Mouse (Mus musculus) gastrocnemius, adult 18-20 months (tissue): ENCODE data around the gene Saa1. TPM values are rescaled to one million over a fixed set of nuclear protein-coding genes. Genes with fewer than 3 reads are reported as not detected.
A peak's percentile ranks its signal among the peaks of the same experiment; 100 is the strongest.
"Not testable (repeated sequence)": the region's sequence is repeated elsewhere in the genome, so short reads cannot be mapped to it uniquely, and the experiment has no call there.

ENCODE experiments used
- DNase-seq: peaks from one replicate; pipeline ENCODE4 v3.0.0; 2021; ENCODE audit warnings: low spot score
- long read RNA-seq, 2 experiments: library from polyadenylated mRNA; stranded (forward); transcript quantifications; one replicate each; pipeline ENCODE4 v2.0.0; 2021
- total RNA-seq, 2 experiments: library from RNA; stranded (reverse); gene quantifications; 2 replicates each; pipeline ENCODE4 v1.2.3; 2021

Gene Saa1
- total RNA-seq: not detected
- long read RNA-seq, experiment 1: 0 reads
- long read RNA-seq, experiment 2: 0 reads

DNA sequence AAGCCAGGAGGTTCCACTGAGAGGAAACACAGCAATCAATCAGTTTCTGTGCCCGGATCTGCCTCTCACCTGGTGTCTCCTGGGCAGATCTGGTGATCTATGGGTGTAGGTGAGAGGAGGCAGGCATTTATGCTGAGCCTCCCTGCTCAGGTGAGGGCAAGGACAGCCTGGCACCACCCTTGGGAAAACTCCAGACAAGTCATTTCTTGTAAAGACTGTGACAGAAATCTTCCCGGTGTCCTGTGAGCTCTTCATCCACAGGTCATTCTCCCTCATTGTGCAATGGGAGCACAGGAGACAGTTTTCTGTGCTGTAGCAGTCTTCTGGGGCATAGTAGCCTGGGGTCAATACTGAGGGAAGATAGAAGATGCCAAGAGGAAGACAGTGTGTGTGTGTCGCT lies at the start of gene Saa1:
Gene Saa1, minus strand, starts transcription at position 101 of the 400 bp plus-strand sequence.
- DNase-seq: not testable (repeated sequence)

DNA sequence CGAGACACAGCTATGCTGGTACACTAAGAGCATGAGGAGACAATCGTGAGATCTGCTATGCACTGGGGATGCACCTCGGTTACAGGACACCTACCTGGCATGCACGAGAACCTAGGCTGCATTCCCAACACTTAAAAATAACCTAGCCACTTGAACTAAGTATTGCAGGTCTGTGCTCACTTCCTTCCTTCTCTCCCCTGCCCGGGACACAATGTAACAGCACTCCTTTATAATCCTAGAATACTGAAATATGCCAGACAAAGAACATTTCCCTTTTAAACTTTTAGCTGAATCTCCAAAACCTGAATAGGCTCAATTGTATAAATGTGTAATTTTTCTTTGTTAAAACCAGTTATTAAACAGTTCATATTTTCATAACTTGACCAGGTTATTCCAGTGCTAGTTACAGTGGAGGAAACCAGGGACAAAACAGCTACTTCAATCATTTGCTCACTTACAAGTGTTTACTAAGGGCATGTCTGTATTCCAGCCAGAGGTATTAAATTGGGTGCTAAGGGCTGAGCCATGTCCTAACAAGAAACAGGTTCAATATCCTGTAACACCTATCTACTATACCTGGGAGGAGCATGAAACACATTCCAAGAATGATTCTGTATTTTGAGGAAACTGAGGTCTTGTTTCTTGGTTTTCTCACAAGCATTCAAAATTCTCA lies 46.5 kb upstream of the Saa1 start:
- DNase-seq: no peak

DNA sequence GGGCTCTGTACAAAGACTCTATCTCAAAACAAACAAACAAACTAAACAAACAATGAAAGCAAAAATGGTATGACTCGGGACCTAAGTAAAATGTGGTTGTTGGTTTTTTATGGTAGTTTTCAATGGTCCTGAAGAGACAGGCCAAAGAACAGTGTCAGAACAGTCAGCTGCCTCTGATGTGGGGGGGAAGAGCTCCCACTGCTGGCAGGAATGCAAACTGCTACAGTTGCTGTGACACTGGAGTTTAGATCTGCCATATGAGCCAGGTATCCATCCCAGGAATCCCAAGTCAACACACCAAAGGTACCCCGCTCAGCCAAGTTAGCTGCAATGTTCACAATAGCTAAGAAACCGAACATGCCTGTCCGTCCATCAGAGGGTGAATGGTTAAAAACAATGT lies 27.9 kb upstream of the Saa1 start:
- DNase-seq: peak; percentile 46

DNA sequence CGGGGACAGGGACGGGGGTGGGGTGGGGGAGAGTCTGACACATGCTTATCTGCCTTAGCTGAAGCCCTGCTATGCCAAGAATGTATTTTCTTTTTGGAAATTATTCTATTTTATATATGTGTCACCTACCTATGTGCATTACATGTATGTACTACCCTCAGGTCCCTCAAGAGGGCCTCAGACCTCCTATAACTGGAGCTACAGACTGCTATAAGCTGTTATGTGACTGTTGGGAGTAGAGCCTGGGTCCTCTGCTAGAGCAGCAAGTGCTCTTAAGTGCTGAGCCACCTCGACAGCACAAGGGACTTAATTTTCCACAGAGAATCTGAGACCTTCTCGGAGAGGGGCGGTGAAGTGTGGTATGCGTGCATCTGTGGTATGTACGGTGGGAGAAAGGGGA lies 25.7 kb upstream of the Saa1 start:
- no peak for DNase-seq

DNA sequence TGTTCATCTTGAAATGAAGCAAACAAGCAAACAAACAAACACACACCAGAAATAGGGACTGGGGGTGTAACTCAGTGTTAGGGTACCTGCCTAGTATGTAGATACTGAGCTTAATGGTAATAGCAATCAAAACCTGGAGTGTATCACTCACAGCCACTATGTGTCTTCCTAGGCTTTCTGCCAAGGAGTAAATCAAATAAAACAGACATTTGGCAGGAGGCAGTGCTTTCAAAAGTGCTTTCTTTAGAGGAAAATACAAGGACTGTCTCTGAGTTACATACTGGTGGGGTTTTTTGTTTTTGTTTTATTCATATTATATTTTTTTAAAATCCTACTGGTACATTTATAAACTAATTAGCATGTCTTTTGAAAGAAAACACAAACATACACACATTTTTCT lies 24.6 kb upstream of the Saa1 start:
- no peak for DNase-seq

DNA sequence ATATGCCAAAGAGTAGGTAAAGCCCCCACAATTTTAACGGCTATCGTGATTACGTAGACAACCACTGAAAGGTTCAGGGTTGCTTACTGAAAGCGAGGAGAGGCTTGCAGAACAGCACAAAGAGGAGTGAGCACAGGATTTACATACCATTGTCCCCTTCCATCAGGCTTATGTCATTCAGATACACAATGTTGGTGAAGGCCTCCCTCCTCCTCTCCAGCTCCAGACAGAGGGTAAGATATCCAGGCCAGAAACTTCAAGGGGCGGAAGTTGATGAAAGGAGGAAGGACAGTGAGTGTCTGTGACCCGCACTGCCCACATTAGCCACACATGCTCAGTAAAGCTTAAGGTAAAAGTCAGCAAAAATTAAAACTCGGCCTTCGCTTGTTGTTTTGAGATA lies 21.9 kb upstream of the Saa1 start:
- DNase-seq: no peak

DNA sequence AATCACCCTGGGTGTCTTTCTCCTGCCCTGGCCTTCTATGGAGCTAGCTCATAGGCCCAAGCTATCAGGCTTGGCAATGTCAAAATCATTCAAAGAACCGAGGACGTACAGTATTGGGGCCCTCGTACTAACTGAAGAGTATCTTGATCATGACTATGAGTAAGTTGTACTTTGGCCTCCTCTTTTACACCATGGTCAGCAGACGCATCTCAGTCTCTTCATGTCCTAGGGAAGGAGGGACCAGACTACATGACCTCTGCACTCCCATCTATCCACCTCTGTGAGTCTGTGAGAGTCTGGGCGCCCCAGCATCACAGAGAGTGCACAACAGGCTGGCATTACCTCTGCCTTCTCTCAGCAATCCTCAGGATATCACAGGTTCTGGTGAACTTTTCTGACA lies 19.8 kb upstream of the Saa1 start:
- no peak for DNase-seq

DNA sequence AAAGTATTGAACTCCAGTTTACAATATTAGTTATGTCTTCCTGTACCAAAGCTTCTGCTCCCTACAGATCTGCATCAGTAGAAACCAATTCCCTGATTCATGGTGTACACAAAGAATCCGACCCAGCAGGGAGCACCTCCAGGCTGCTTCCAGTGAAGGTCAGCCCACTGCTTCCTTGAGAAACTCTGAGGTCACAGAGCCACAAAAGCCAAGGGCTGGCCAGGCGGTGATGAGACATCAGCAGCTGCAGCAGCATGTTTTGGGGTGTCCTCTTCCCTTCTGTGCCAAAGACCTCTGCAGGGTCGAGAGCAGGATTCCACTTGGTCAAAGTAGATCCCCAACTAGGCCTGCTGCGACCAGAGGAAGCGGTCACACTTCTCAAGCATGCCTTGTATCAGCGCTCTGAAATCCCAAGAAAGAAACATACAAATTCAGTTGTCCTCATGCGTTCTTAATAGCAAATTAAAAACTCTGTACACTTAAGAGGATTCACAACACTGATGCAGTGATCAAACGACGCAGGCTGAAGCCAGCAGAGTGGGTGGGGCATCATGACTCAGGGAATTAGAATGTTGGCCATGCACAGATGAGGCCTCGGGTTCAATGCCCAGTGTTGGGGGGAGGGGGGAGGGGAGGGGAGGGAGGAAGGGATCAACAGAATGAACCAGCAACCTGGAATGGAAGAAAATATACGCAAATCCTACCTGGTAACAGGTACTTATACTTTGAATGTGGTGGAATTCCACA lies 18.4 kb upstream of the Saa1 start:
- DNase-seq: no peak

DNA sequence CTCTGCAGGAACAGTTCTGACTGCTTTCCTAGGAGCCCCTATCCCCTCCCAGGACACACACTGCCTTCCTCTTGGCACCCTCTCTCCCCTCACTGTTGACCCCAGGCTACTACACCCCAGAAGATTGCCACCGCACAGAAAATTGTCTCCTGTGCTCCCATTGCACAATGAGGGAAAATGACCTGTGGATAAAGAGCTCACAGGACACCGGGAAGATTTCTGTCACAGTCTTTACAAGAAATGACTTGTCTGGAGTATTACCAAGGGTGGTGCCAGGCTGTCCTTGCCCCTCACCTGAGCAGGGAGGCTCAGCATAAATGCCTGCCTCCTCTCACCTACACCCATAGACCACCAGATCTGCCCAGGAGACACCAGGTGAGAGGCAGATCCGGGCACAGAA lies 8.7 kb upstream of the Saa1 start, which contains the start of gene Saa2:
Gene Saa2, plus strand, starts transcription at position 301 of the 400 bp plus-strand sequence.
- DNase-seq: no peak

DNA sequence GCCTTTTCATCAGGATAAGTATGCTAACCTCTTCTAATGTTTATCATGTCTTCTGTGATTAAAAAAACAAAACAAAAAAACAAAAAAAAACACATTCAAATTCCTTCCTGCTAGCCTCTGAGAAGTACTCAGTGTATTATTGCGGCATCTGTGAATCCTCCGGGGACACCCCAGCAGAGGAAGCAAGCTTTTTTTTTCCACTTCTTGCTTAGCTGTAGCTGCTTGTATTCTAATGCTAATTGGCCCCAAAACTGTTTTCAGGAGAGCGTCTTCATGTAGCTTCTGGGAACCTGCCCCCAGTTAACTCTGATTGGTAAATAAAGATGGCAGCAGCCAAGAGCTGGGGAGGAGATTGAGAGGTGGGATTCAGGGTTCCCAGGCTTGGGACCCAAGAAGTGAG lies 5.7 kb upstream of the Saa1 start:
- peak; percentile 50 for DNase-seq

DNA sequence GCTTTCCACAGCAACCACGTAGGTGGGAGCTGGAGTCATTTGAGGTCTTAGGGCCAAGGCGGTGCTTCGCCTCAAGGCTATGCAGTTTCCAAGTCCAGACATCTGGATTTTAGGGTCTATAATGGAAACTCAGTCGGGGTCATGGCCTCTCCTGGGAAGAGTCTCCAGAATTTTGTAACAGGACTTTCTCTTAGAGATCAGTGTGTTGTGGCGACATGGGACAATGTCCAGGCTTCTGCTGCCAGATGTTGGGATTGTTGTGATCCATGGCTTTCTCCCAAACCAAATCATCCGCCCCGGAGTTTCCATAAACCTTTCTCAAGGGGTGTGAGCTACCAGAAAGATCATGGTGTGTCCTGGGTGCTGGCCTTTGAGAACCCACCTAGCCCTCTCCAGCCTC lies 3.6 kb upstream of the Saa1 start:
- peak; percentile 63 for DNase-seq

DNA sequence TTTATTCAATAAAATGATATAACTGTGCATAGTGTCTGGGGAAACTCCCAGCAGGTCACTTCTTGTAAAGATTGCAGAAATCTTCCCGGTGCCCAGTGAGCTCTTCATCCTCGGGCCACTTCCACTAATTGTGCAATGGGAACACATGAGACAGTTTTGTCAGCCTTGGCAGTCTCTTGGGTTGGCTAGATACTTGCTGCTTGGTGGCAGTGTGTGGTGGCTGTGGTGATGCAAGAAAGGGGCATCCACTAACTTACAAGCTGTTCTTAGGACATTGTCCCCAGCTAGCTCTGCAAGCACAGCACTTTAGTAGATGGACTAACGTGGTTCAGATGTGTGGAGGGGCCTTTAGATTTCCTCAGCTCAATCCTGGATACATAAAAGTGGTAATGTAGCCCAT lies 3.0 kb upstream of the Saa1 start:
- DNase-seq: peak; percentile 18

DNA sequence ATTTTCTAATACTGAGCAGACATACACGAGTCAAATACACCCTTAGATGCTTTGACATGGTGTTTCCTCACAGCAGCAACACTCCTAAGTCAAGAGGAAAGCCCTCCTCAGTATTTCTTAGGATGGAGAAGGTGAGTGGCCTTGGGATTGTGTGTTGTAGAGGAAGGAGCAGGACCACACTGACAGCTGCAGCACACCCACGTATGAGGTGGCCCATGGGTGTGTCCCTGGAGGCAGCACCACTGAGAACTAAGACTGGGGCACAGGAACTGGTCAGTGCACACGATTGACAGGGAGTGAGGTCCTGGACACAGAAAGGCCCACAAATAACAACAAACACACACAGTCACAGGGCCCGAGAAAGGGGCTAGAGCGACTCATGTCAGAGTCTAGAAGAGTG lies 2.7 kb downstream of the Saa1 start:
- DNase-seq: not testable (repeated sequence)

DNA sequence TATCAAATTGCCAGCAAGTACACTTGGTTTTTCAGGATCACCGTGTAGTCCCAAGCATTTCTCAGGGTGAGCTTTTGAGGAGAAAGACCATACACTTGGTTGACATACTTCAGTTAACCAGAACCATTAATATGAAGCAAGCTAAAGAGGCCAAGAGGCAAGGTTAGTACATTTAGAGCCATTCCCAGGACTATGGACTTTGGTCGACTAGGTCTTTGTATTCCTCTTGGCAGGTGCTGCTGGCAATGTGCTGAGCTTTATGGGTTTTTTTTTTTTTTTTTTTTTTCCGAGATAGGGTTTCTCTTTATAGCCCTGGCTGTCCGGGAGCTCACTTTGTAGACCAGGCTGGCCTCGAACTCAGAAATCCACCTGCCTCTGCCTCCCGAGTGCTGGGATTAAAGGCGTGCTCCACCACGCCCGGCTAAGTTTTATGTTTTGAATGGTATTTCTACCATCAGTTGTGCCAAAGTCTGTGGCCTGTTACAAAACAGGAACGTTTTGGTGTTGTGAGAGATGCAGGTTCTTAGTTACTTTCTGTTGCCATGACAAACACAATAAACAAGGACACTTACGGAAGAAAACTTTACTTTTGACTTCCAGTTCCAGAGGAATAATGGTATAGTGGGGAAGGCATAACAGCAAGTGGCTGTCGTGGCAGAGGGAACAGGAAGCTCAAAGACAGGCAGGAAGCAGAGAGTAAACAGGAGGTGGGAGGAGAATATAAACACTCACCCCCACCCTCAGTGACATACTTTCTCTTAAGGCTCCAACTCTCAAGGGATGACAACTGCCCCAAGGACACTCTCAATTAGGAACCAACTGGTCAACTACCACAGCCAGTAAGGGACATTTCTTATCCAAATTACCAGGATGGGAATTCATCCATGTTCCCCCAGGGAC lies 4.0 kb downstream of the Saa1 start:
- DNase-seq: no peak

DNA sequence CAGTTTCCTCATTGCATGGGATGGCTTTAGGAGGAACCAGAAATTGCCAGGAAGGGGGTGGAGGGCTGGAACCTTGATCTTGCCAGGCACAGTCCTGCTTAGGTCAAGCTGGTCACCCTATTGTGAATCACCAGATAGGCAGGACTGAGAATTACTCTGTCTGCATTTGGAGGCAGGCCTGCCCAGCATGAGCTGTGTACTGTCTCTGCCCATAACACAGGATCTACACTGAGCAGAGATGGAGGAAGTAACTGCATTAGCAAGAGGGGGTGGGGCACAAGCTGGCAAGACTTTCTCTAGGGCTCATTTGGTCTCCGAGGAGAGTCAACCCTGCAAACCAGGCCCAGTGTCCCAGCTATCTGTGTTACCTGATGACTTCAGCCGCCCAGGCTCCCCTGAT lies 7.8 kb downstream of the Saa1 start:
- DNase-seq: no peak

DNA sequence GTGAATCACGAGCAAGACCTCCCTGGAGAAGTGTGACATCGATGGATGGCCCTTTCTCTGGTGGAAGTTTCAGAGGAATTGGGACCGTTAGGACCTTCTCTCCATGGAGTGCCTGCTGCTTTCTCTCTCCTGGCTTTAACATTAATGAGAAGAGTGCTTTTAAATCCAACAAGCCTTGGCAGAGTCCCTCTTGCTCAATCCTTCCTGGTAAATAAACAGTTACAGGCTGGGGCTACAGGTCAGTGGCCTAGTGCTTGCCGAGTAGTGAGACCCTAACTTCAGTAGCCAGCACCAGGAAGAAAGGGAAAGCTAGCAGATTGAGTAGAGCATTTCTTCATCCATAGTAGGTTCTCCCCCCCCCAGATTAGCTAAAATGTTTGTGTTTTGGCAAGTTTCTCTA lies 10.3 kb downstream of the Saa1 start, which contains the start of gene Saa4:
Gene Saa4, minus strand, starts transcription at position 146 of the 400 bp plus-strand sequence.
- DNase-seq: no peak

DNA sequence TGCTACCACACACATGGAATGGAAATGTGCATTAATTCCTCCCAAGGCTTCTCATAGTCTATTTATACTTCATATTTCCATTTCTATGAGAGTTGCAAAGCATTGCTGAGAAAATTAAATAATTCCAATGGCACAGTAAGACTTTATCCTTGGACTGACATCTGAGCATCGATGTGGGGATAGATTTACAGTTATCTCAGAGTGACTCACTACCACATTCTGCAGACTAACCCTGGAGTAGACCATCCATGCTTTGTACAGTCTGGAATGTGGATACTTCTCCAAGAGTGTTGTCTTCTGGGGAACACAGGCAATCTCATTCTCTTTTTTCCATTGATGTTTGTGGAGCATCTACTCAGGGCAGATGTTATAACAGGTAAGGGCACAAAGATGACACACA lies 15.2 kb downstream of the Saa1 start:
- no peak for DNase-seq

DNA sequence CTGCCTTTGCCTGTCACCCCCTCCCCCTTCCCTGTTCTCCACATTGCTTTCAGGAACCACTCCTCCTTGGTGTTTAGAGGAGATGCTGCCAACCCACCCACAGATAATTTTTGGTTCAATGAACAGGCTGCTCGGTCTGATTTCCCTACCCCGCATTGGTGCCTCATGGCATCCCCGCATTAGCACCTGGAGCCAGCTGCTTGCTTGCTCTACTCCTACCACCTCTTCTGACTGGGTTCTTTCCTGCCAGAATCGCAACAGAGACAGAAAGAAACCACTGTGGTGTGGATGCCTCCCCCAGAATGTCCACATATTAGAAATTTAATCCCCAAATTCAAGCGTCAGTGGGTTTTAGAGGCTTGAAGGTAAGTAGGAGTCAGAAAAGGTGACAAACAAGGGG lies 18.4 kb downstream of the Saa1 start:
- no peak for DNase-seq

DNA sequence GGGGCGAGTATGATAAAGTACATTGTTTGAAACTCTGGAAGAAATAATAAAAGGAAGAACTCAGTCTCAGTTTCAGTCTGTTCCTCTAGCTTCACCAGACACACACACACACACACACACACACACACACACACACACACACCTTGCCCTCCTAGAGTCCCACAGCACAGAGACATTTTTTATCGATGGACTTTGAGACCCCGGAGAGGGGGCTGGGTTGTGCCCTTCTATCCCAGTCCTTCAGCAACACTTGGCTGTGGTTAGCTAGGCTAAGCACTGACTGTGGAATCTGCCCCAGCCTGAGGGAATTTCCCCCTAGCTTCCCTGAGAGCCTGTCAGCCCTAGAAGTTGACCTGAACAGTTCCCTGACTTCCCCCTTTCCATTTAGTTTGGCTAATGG lies 18.9 kb downstream of the Saa1 start:
- no peak for DNase-seq

DNA sequence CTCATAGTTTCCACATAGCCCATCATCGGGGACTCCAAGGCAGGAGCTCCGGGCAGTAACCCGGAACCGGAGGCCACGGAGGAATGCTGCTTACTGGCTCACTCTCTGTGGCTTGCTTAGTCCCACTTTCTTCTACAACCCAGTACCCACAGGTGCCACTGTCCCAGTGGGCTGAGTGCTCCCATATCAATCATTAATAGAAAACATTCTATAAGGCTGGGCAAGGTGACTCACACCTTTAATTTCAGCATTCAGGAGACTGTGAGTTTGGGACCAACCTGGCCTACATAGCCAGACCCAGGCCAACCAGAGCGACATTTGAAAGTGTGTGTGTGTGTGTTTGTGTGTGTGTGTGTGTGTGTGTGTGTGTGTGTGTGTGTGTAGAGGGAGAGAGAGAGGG lies 19.4 kb downstream of the Saa1 start:
- no peak for DNase-seq

DNA sequence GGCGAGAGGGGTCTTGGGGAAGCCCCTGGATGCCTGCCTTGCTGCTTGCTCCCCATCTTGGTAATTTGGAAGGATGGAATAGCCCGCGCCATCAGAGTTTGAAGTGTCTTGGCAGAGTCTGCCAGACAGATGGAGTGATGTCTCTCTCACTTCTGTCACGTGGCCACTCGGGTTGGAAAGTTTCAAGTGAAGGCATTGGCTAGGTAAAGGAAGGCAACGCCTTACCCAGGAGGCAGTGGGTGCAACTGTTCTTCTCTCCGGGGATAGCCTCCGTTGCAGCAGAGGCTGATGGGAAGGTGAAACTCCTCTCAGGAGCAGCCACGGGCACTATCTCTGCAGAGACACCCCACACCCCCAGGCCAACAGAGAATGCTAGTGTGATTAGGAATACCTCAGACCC lies 22.3 kb downstream of the Saa1 start:
- no peak for DNase-seq

DNA sequence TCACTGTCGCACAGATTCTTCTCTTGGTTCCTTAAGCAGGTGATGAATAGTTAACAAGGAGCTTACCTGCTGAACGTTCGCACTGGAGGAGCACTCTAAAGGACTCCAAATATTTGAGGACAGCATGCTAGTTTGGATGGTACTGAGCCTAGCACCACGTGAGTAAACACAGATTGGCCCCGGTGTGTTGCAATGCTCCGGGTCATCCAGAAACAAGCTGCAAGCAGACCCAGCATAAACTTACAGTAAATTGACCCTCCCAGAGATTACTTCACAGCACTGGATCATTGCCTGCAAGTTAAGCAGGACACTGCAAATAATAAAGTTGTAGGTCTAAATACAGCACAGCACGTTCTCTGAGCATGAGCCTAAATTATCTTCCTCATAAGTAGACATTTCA lies 23.3 kb downstream of the Saa1 start:
- DNase-seq: peak; percentile 88
